25 mouse cellular contexts compared by ENCODE assay signal in the genomic region with DNA sequence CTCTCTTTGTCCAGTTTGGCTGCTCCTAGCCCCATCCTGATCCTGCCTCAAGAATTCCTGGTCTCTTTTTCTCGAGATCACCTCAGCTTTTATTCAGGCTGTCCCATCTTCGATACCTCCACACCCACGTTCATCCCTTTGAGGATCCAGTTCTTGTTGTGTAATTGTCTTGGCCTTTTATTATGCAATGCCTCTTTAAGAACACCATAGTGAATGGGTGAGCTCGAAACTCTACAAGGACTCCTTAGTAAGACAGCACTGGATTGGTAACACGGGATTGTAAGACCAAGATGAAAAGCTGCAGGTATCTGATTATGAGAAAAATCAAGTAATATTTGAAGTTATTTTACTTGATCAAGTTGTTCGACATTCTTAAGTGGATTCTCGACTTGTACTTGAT.
"Had no signal": no experiment of that assay in that cellular context is flagged by ENCODE, and none has a peak within 500 bp of the region (broad histone marks: within the 10 kb centered on the region; RNA-seq: fewer than 3 reads in every experiment).

No protein-coding gene starts in this region.

- H3K9me3 ChIP-seq: heart, embryonic 13.5 days; heart, embryonic 15.5 days; hindbrain, embryonic 10.5 days; hindbrain, embryonic 12.5 days; intestine, embryonic 15.5 days; limb, embryonic 10.5 days; limb, embryonic 12.5 days; liver, embryonic 13.5 days had no signal

- ATAC-seq: hindbrain, embryonic 16.5 days; inflammation-experienced regulatory T-cells, adult 6 months; intestine, embryonic 15.5 days; intestine, postnatal 0 days had no signal

- H3K27me3 ChIP-seq: heart, embryonic 13.5 days; heart, embryonic 15.5 days; hindbrain, embryonic 12.5 days; intestine, embryonic 15.5 days; limb, embryonic 12.5 days; liver, embryonic 13.5 days had no signal

- DNase-seq: gastrocnemius, adult 2 months; gastrocnemius, postnatal 10 days; gastrocnemius, postnatal 25 days; heart, adult 2 months; heart, postnatal 14 days; heart, postnatal 4 days; kidney, adult 18-20 months; kidney, adult 8-10 months; kidney, postnatal 10 days; kidney, postnatal 25 days; kidney, postnatal 4 days; liver; liver, embryonic 13.5 days had no signal

- H3K4me3 ChIP-seq: gastrocnemius, adult 2 months; heart, adult 2 months; heart, embryonic 13.5 days; heart, embryonic 15.5 days; hindbrain, embryonic 10.5 days; hindbrain, embryonic 12.5 days; intestine, embryonic 15.5 days; layer of hippocampus, adult 2 months; left cerebral cortex, adult 2 months; limb, embryonic 10.5 days; limb, embryonic 12.5 days; liver, embryonic 13.5 days had no signal

- H3K4me1 ChIP-seq: heart, embryonic 13.5 days; heart, embryonic 15.5 days; hindbrain, embryonic 10.5 days; hindbrain, embryonic 12.5 days; intestine, embryonic 15.5 days; liver, embryonic 13.5 days had no signal

- H3K36me3 ChIP-seq: heart, embryonic 15.5 days; hindbrain, embryonic 12.5 days; intestine, embryonic 15.5 days; limb, embryonic 10.5 days; limb, embryonic 12.5 days; liver, embryonic 13.5 days had no signal
